Mouse (Mus musculus) adrenal gland, adult 2 months (tissue): ENCODE measurements around the gene Nsa2. TPM values are rescaled to one million over a fixed set of nuclear protein-coding genes. Genes with fewer than 3 reads are reported as not detected.

Experiments
- DNase-seq: peaks from one replicate; pipeline ENCODE4 v3.0.0; 2021
- polyA plus RNA-seq: library from polyadenylated mRNA; depleted of rRNA; stranded (reverse); fragments of >200 nt; gene quantifications from 2 replicates; pipeline ENCODE4 v1.2.3, GENCODE M21; 2012; rRNA removed
- total RNA-seq, 2 experiments: library from RNA; stranded (reverse); gene quantifications; 2 replicates each; pipeline ENCODE4 v1.2.3; 2021

The Nsa2 gene
- total and polyA plus RNA-seq, 3 experiments, result 4.2 to 74.0 (median 65.6) TPM

GRCm38 (mm10) chr13:97087421-97087820 is 50.3 kb downstream of the Nsa2 start:
- DNase-seq, result peak; percentile 29

DNA sequence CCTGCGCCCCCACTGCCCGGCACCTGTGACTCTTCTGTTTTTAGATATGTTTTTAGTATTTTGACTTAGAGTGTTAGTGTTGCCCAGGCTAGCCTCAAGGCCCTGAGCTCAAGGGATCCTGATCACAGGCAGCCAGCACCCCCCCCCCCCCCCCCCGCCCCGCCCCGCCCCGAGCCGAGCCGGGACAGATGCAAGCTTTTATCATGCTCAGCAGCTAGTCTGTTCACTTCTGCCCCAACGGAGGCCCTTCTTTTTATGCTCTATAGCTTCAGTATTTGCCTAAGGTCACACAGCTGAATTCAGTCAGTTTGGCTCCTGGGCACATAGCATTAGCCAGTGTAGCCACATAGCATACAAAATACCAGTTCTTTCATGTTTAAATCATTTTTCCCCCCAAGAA is 51.4 kb downstream of the Nsa2 start:
- no peak for DNase-seq

GRCm38 (mm10) chr13:97082432-97082831 is 55.3 kb downstream of the Nsa2 start:
- DNase-seq, result no peak

DNA sequence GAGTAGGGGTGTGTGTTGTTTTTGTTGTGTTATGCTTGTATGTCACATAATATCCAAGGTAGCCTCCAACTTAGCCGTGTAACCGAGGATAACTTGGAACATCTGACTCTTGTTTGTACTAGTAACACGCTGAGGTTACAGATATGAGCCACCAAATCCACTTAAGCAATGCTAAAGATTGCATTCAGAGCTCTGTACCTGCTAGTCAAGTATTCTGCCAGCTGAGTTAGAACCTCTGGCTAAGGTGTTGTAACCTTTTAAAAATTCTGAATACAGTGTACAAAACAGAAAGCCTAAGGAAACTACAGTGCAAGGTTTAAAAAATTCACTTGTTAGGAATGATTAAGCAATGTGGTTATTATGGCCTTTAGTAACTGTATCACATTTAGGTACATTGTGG is 57.1 kb downstream of the Nsa2 start:
- DNase-seq, result no peak

- DNase-seq, result no peak
Observed at GRCm38 (mm10) chr13:97080201-97080600, 57.5 kb downstream of the Nsa2 start.

Other genes with a start within 250 kb of the Nsa2 start
- gene Gcnt4, start 213.2 kb downstream of the Nsa2 start, total RNA-seq, result under 1 TPM; 0.10 to 0.69 TPM
- 0.11 and 0.33 TPM in 2 replicates for gene Gcnt4, start 213.2 kb downstream of the Nsa2 start, polyA plus RNA-seq
- under 1 TPM in 1 of 2 experiments, not detected in 1; 0.75 TPM for gene 1700029F12Rik, start 103.6 kb downstream of the Nsa2 start, total RNA-seq
- 0.42 and 0.48 TPM in 2 replicates for gene 1700029F12Rik, start 103.6 kb downstream of the Nsa2 start, polyA plus RNA-seq
- 1 to 10 TPM; 1.8 to 8.5 TPM for gene Fam169a, start 70.7 kb downstream of the Nsa2 start, total RNA-seq
- gene Fam169a, start 70.7 kb downstream of the Nsa2 start, polyA plus RNA-seq, result 0.04 and 0.29 TPM in 2 replicates
- 10 to 100 TPM in 1 of 2 experiments, under 1 TPM in 1; 0.66 to 15.5 TPM for gene Gm6169, start 38.7 kb downstream of the Nsa2 start, total RNA-seq
- gene Gm6169, start 38.7 kb downstream of the Nsa2 start, polyA plus RNA-seq, result 0.96 and 1.0 TPM in 2 replicates
- 10 to 100 TPM; 41.3 to 54.0 TPM for gene Gfm2, start within 50 bp of the Nsa2 start, total RNA-seq
- 19.3 and 22.0 TPM in 2 replicates for gene Gfm2, start within 50 bp of the Nsa2 start, polyA plus RNA-seq
- gene Hexb, start 60.4 kb upstream of the Nsa2 start, total RNA-seq, result 10 to 100 TPM; 30.6 to 38.4 TPM
- gene Hexb, start 60.4 kb upstream of the Nsa2 start, polyA plus RNA-seq, result 221 and 235 TPM in 2 replicates
- gene Enc1, start 103.2 kb upstream of the Nsa2 start, total RNA-seq, result 10 to 100 TPM in 1 of 2 experiments, 1 to 10 TPM in 1; 6.6 to 13.2 TPM
- gene Enc1, start 103.2 kb upstream of the Nsa2 start, polyA plus RNA-seq, result 4.6 and 5.8 TPM in 2 replicates